Mouse (Mus musculus) layer of hippocampus, postnatal 10 days (tissue): ENCODE results near the gene Serpinb9. TPM values are rescaled to one million over a fixed set of nuclear protein-coding genes. Genes with fewer than 3 reads are reported as not detected.
"Not testable (repeated sequence)": the region's sequence is repeated elsewhere in the genome, so short reads cannot be mapped to it uniquely, and the experiment has no call there.

ENCODE experiments used
- DNase-seq, 2 experiments: peaks; one replicate each; pipeline ENCODE4 v3.0.0; 2021; ENCODE audit warnings: low spot score in 2 of 2
- total RNA-seq, 2 experiments: library from RNA; stranded (reverse); gene quantifications; 2 replicates each; pipeline ENCODE4 v1.2.3; 2021

The Serpinb9 gene
- total RNA-seq, 2 experiments from 2014 or later, result 5.4 to 6.3 TPM

DNA sequence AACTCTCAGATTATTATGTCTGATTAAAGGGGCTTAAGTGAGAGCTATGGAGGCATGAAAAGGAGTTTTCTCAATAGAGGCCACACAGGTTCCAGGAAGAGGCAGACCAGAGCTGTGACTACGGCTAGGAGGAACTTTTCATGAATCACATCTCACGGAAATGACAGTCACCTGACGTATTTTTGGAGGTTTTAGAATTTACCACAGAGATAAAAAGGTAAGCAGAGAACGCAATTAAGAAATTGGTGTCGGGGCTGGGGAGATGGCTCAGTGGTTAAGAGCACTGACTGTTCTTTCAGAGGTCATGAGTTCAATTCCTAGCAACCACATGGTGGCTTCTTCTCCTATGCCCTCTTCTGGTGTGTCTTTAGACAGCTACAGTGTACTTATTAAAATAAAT, 1.7 kb upstream of the Serpinb9 start:
- no peak for DNase-seq

GRCm38 (mm10) chr13:33003523-33004413, 718 bp downstream of the Serpinb9 start:
- DNase-seq, result no peak

GRCm38 (mm10) chr13:33004414-33005105, 1.5 kb downstream of the Serpinb9 start:
- DNase-seq, result peak; percentile 80 to 84

DNA sequence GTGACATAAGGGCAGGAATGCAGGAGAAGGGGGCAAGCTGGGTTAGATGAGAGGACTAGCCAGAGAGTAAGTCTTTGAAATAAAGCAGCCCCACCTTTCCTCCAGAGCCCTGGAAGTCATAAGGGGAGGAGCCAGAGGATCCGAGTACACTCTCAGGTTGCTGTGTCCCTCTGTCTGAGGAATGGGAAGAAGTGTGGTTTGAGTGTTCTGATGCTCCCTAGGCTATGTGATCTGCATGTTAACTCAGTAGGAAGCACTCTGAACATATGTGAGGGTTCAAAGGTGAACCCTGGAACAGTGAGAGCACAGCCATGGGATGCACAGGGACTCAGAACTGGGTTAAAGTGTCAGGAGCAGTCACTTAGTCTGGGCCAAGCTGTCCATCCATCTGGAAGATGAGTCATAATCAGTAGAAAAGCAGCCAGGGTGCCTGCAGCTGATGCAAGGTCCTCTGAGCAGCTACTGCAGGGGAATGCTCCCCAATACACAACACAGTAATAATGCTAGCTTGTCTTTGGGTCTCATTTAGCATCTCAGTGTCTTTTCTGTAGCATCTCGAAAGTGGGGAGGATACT, 2.5 kb downstream of the Serpinb9 start:
- no peak for DNase-seq

- no peak for DNase-seq
Observed at GRCm38 (mm10) chr13:33006555-33006954, 3.5 kb downstream of the Serpinb9 start.

- no peak for DNase-seq
Observed at GRCm38 (mm10) chr13:33012395-33012794, 9.3 kb downstream of the Serpinb9 start.

GRCm38 (mm10) chr13:33013271-33013670, 10.2 kb downstream of the Serpinb9 start:
- DNase-seq, result no peak

DNA sequence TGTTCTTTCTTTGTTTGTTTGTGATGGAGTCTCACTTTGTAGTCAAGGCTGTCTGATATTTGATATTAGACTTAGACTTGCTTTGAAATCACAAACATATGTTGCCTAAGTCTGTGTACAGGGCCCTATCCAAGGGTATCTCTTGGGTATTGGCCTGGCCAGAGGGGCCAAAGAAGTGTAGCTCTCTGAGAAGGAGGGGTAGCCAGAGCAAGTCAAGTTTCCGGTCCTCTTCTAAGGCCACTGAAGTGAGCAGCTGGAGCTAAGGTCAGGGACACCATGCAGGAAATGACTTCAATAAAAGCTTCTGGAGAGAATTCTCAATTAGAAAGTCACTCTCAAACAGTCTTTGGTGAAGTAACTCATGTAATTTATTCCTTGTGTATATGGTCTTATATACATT, 19.3 kb downstream of the Serpinb9 start:
- no peak for DNase-seq

- DNase-seq, result no peak
Observed at GRCm38 (mm10) chr13:33026427-33027057, 23.5 kb downstream of the Serpinb9 start.

- DNase-seq, result no peak
Observed at GRCm38 (mm10) chr13:33027244-33027643, 24.2 kb downstream of the Serpinb9 start, which contains the start of gene Serpinb9b. Gene Serpinb9b, plus strand, starts transcription at chr13:33027416.

GRCm38 (mm10) chr13:33028146-33028545, 25.1 kb downstream of the Serpinb9 start:
- no peak for DNase-seq

- DNase-seq, result no peak
Observed at GRCm38 (mm10) chr13:33028550-33028949, 25.5 kb downstream of the Serpinb9 start.

DNA sequence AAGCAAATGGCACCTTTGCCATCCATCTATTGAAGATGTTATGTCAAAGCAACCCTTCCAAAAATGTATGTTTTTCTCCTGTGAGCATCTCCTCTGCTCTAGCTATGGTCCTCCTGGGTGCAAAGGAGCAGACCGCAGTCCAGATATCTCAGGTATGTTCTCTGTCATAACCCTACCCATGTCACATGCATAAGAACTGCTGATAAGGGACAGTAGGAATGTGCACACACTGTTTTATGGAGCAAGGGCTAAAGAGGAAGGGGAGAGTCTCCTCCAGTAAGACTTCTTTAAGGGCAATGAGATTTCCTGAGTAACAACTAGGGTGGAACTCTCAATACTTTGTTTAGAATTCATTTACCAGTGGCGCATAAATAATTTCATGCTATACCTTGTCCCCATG, 26.4 kb downstream of the Serpinb9 start:
- DNase-seq, result not testable (repeated sequence)

DNA sequence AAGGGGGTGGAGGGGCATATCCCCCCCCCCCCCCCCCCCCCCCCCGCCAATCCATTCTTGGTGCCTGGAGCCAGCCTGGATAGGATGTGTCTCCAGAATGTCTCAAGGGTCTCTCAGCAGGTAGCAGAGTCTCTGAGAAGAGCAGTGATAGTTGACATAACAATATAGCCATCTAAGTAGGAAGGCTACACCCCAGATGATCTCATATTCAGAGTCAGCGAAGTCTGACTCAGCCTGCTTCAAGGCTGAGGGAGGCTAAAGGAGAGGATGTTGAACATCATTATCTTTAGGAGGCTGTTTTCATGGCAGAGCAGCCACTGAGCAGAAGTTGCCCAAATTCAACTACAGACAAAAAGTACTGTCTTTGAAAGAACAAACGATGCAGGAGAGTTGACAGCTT, 27.2 kb downstream of the Serpinb9 start:
- no peak for DNase-seq

DNA sequence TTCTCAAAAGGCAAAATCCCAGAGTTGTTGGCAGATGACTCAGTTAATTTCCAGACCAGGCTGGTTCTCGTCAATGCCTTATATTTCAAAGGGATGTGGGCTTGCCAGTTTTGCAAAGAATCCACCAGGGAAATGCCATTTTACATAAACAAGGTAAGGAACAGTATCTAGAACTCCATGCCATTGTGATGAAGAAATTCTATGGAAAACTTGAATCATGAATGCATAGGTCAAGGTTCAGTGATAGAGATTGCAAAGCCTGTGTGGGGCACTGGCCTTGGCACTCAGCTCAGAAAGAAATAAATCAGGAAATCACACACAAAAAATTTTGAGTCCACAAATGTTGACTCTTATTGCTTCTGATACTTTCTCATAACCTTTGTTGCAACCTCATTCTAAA, 32.5 kb downstream of the Serpinb9 start:
- no peak for DNase-seq

DNA sequence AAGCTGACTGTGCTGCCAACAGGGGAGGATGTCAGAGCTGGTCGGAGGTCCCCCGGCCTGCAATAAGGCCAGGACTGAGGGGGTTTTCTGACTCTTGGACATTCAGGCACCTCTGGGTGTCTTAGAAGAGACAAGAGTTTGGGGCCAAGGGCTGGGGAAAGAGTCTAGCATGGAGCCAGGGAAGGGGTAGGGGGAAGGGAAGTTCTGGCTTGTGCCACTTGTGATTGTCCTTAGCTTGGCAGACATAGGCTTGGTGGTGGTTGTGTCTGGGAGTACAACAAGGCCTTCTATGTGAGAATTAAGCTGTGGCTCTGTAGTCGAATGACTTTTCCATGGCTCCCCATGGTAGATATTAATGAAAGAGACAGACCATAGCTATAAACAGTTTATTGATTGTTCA, 40.5 kb downstream of the Serpinb9 start:
- no peak for DNase-seq

GRCm38 (mm10) chr13:33047234-33047633, 44.2 kb downstream of the Serpinb9 start:
- no peak for DNase-seq

DNA sequence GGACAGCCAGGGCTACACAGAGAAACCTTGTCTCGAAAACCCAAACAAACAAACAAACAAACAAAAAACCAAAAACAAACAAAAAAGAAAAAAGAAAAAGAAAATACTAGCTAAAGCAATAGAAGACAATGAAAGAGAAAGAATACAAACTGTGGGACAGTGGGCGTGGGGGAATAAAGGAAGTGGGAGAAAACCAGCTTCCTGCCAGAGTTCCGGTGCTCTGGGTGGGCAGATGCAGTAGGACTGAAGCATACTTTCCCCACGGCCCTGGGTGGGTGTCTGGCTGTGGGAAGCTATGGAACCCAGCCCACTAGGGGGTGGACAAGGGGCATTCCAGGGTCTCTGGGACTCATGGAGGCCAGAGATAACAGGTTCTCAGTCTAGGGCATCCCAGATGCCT, 45.1 kb downstream of the Serpinb9 start:
- no peak for DNase-seq

DNA sequence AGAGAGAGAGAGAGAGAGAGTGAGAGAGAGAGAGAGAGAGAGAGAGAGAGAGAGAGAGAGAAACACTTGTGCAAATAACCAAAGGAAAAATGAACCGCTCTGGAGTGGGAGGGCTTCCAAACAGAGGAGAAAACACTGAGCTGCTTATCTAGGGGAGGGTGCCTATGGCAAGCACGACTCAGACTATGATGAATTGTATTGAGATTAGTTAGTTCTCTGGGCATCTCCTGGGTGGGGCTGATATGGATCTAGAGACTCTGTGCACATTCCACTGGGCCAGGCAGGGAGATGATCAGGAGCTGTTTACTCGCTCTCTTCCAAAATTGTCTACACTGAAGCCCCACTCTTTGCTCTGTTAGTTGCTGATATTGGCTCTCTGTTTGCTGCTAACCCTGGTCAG, 48.6 kb downstream of the Serpinb9 start:
- no peak for DNase-seq

- DNase-seq, result no peak
Observed at GRCm38 (mm10) chr13:33063048-33063447, 60.0 kb downstream of the Serpinb9 start.
